ENCODE assay signal across 7 mouse cellular contexts in the genomic region with DNA sequence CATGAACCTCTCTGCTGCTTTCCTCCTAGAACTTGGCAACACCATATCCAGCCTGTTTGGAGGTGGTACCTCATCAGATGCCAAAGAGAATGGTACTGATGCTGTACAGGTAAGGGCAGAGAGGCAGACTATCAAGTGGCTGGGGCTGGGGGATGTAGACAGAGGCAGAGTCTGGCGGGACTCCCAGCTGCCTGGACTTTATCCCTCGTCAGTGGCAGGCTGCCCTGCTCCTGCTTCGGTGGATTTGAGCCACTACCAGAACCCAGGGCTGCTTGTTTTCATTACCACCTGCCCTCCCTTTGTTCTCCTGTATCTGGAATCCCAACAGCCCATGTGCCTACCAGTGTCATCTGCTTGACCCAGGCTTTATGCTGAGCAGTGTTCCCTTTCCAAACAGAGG.
"Had no signal": no experiment of that assay in that cellular context is flagged by ENCODE, and none has a peak within 500 bp of the region (broad histone marks: within the 10 kb centered on the region; RNA-seq: fewer than 3 reads in every experiment).

No protein-coding gene starts in this region.

- DNase-seq: lung, embryonic 14.5 days; lung, postnatal 10 days; lung, postnatal 4 days; midbrain, embryonic 14.5 days; right cerebral cortex, adult 18-20 months; right cerebral cortex, postnatal 25 days; thymus, postnatal 36 days had no signal
